Mouse (Mus musculus): ENCODE results near the gene Gzmg. TPM values are rescaled to one million over a fixed set of nuclear protein-coding genes. Genes with fewer than 3 reads are reported as not detected.
"Not testable (repeated sequence)": the region's sequence is repeated elsewhere in the genome, so short reads cannot be mapped to it uniquely, and the experiment has no call there.

Gene Gzmg
- polyA plus RNA-seq (2014; fragmentation: Nextera tagmentation; extraction: Ambion mirVana), result not detected in 2 replicates

GRCm38 (mm10) chr14:56159479-56159878 lies at the start of gene Gzmg:
Gene Gzmg (minus strand): TSS chr14:56159579.
- H3K27ac ChIP-seq (ENCODE audit: low read depth, low read length); H3K4me1 ChIP-seq (ENCODE audit: control insufficient read depth, insufficient read depth, low read length); H3K9ac ChIP-seq (replicated peaks; ENCODE audit: low read depth, low read length); H3K9me3 ChIP-seq (ENCODE audit: control insufficient read depth, low read length); ATAC-seq (ENCODE audit: low read depth); H3K27me3 ChIP-seq (ENCODE audit: control insufficient read depth, insufficient read depth, low read length); H3K4me3 ChIP-seq (ENCODE audit: low read depth, low read length); H3K4me2 ChIP-seq (ENCODE audit: low read depth, low read length); H3K36me3 ChIP-seq (ENCODE audit: control insufficient read depth, insufficient read depth, low read length): not testable (repeated sequence)
- WGBS, result 81% methylated on average over 2 of the region's 2 CpGs

GRCm38 (mm10) chr14:56205613-56206012 lies 46.2 kb upstream of the Gzmg start:
- no peak overlapping the region for H3K27ac ChIP-seq (ENCODE audit: low read depth, low read length)
- no peaks in the 10 kb centered on the region for H3K36me3 ChIP-seq (ENCODE audit: control insufficient read depth, insufficient read depth, low read length)
- no peaks in the 10 kb centered on the region for H3K27me3 ChIP-seq (ENCODE audit: control insufficient read depth, insufficient read depth, low read length)
- 87% methylated on average over 1 of the region's 1 CpGs for WGBS
- no peak overlapping the region for H3K4me2 ChIP-seq (ENCODE audit: low read depth, low read length)
- H3K4me3 ChIP-seq (ENCODE audit: low read depth, low read length), result no peak overlapping the region
- H3K9ac ChIP-seq (replicated peaks; ENCODE audit: low read depth, low read length), result no peak overlapping the region
- no peak for ATAC-seq (ENCODE audit: low read depth)
- H3K4me1 ChIP-seq (ENCODE audit: control insufficient read depth, insufficient read depth, low read length), result no peaks in the 10 kb centered on the region
- no peaks in the 10 kb centered on the region for H3K9me3 ChIP-seq (ENCODE audit: control insufficient read depth, low read length)

- H3K9me3 ChIP-seq (ENCODE audit: control insufficient read depth, low read length); H3K4me1 ChIP-seq (ENCODE audit: control insufficient read depth, insufficient read depth, low read length); H3K9ac ChIP-seq (replicated peaks; ENCODE audit: low read depth, low read length); H3K27ac ChIP-seq (ENCODE audit: low read depth, low read length); H3K4me3 ChIP-seq (ENCODE audit: low read depth, low read length); H3K4me2 ChIP-seq (ENCODE audit: low read depth, low read length); ATAC-seq (ENCODE audit: low read depth); H3K36me3 ChIP-seq (ENCODE audit: control insufficient read depth, insufficient read depth, low read length); H3K27me3 ChIP-seq (ENCODE audit: control insufficient read depth, insufficient read depth, low read length): not testable (repeated sequence)
- 32% methylated on average over 5 of the region's 5 CpGs for WGBS
Observed at GRCm38 (mm10) chr14:56205021-56205420, 45.6 kb upstream of the Gzmg start.

- Histone ChIP-seq H3K36me3 (ENCODE audit: control insufficient read depth, insufficient read depth, low read length) (no peaks in the 10 kb centered on the region), H3K27me3 (ENCODE audit: control insufficient read depth, insufficient read depth, low read length) (no peaks in the 10 kb centered on the region), H3K27ac (ENCODE audit: low read depth, low read length) (no peak overlapping the region), H3K4me2 (ENCODE audit: low read depth, low read length) (no peak overlapping the region), H3K4me3 (ENCODE audit: low read depth, low read length) (no peak overlapping the region), H3K9me3 (ENCODE audit: control insufficient read depth, low read length) (no peaks in the 10 kb centered on the region), H3K9ac (replicated peaks; ENCODE audit: low read depth, low read length) (no peak overlapping the region), H3K4me1 (ENCODE audit: control insufficient read depth, insufficient read depth, low read length) (no peaks in the 10 kb centered on the region)
- no peak for ATAC-seq (ENCODE audit: low read depth)
- WGBS, result 12% methylated on average over 2 of the region's 2 CpGs
Observed at GRCm38 (mm10) chr14:56203975-56204374, 44.6 kb upstream of the Gzmg start.

GRCm38 (mm10) chr14:56186946-56187345 lies 27.6 kb upstream of the Gzmg start:
- Histone ChIP-seq H3K4me3 (ENCODE audit: low read depth, low read length) (no peak overlapping the region), H3K4me1 (ENCODE audit: control insufficient read depth, insufficient read depth, low read length) (no peaks in the 10 kb centered on the region), H3K27ac (ENCODE audit: low read depth, low read length) (no peak overlapping the region), H3K9ac (replicated peaks; ENCODE audit: low read depth, low read length) (no peak overlapping the region), H3K27me3 (ENCODE audit: control insufficient read depth, insufficient read depth, low read length) (no peaks in the 10 kb centered on the region), H3K9me3 (ENCODE audit: control insufficient read depth, low read length) (no peaks in the 10 kb centered on the region), H3K4me2 (ENCODE audit: low read depth, low read length) (no peak overlapping the region), H3K36me3 (ENCODE audit: control insufficient read depth, insufficient read depth, low read length) (no peaks in the 10 kb centered on the region)
- no peak for ATAC-seq (ENCODE audit: low read depth)
- 62% methylated on average over 6 of the region's 6 CpGs for WGBS

GRCm38 (mm10) chr14:56186521-56186920 lies 27.1 kb upstream of the Gzmg start:
- Histone ChIP-seq H3K4me1 (ENCODE audit: control insufficient read depth, insufficient read depth, low read length) (no peaks in the 10 kb centered on the region), H3K27me3 (ENCODE audit: control insufficient read depth, insufficient read depth, low read length) (no peaks in the 10 kb centered on the region), H3K9ac (replicated peaks; ENCODE audit: low read depth, low read length) (no peak overlapping the region), H3K27ac (ENCODE audit: low read depth, low read length) (no peak overlapping the region), H3K36me3 (ENCODE audit: control insufficient read depth, insufficient read depth, low read length) (no peaks in the 10 kb centered on the region), H3K9me3 (ENCODE audit: control insufficient read depth, low read length) (no peaks in the 10 kb centered on the region), H3K4me3 (ENCODE audit: low read depth, low read length) (no peak overlapping the region), H3K4me2 (ENCODE audit: low read depth, low read length) (no peak overlapping the region)
- 88% methylated on average over 5 of the region's 5 CpGs for WGBS
- no peak for ATAC-seq (ENCODE audit: low read depth)

- H3K9ac ChIP-seq (replicated peaks; ENCODE audit: low read depth, low read length); H3K9me3 ChIP-seq (ENCODE audit: control insufficient read depth, low read length): not testable (repeated sequence)
Observed at GRCm38 (mm10) chr14:56177651-56178050, 18.3 kb upstream of the Gzmg start.

GRCm38 (mm10) chr14:56174499-56174898 lies 15.1 kb upstream of the Gzmg start, which contains the start of gene Gzmn:
Gene Gzmn (minus strand): TSS chr14:56174599.
- Histone ChIP-seq H3K9ac (replicated peaks; ENCODE audit: low read depth, low read length) (no peak within 1 kb of the TSS), H3K36me3 (ENCODE audit: control insufficient read depth, insufficient read depth, low read length) (no peaks in the 10 kb centered on the region), H3K4me3 (ENCODE audit: low read depth, low read length) (no peak within 1 kb of the TSS), H3K27me3 (ENCODE audit: control insufficient read depth, insufficient read depth, low read length) (no peaks in the 10 kb centered on the region), H3K9me3 (ENCODE audit: control insufficient read depth, low read length) (no peaks in the 10 kb centered on the region), H3K27ac (ENCODE audit: low read depth, low read length) (no peak within 1 kb of the TSS), H3K4me1 (ENCODE audit: control insufficient read depth, insufficient read depth, low read length) (no peaks in the 10 kb centered on the region), H3K4me2 (ENCODE audit: low read depth, low read length) (no peak within 1 kb of the TSS)
- no peak for ATAC-seq (ENCODE audit: low read depth)
- WGBS, result 93% methylated on average over 5 of the region's 5 CpGs

More at GRCm38 (mm10) chr14:56177651-56178050, 18.3 kb upstream of the Gzmg start:
- ATAC-seq (ENCODE audit: low read depth); H3K4me3 ChIP-seq (ENCODE audit: low read depth, low read length); H3K36me3 ChIP-seq (ENCODE audit: control insufficient read depth, insufficient read depth, low read length); H3K4me2 ChIP-seq (ENCODE audit: low read depth, low read length); H3K27me3 ChIP-seq (ENCODE audit: control insufficient read depth, insufficient read depth, low read length); H3K27ac ChIP-seq (ENCODE audit: low read depth, low read length); H3K4me1 ChIP-seq (ENCODE audit: control insufficient read depth, insufficient read depth, low read length): not testable (repeated sequence)
- WGBS, result 25% methylated on average over 8 of the region's 8 CpGs

GRCm38 (mm10) chr14:56173396-56173795 lies 14.0 kb upstream of the Gzmg start:
- no peaks in the 10 kb centered on the region for H3K4me1 ChIP-seq (ENCODE audit: control insufficient read depth, insufficient read depth, low read length)
- H3K4me3 ChIP-seq (ENCODE audit: low read depth, low read length), result no peak overlapping the region
- no peak overlapping the region for H3K27ac ChIP-seq (ENCODE audit: low read depth, low read length)
- no peaks in the 10 kb centered on the region for H3K36me3 ChIP-seq (ENCODE audit: control insufficient read depth, insufficient read depth, low read length)
- no peak for ATAC-seq (ENCODE audit: low read depth)
- H3K9me3 ChIP-seq (ENCODE audit: control insufficient read depth, low read length), result no peaks in the 10 kb centered on the region
- no peak overlapping the region for H3K9ac ChIP-seq (replicated peaks; ENCODE audit: low read depth, low read length)
- no peak overlapping the region for H3K4me2 ChIP-seq (ENCODE audit: low read depth, low read length)
- no peaks in the 10 kb centered on the region for H3K27me3 ChIP-seq (ENCODE audit: control insufficient read depth, insufficient read depth, low read length)
- 94% methylated on average over 6 of the region's 6 CpGs for WGBS

GRCm38 (mm10) chr14:56172744-56173143 lies 13.4 kb upstream of the Gzmg start:
- no peaks in the 10 kb centered on the region for H3K9me3 ChIP-seq (ENCODE audit: control insufficient read depth, low read length)
- H3K36me3 ChIP-seq (ENCODE audit: control insufficient read depth, insufficient read depth, low read length), result no peaks in the 10 kb centered on the region
- H3K27me3 ChIP-seq (ENCODE audit: control insufficient read depth, insufficient read depth, low read length), result no peaks in the 10 kb centered on the region
- 92% methylated on average over 5 of the region's 5 CpGs for WGBS
- no peak for ATAC-seq (ENCODE audit: low read depth)
- no peak overlapping the region for H3K4me3 ChIP-seq (ENCODE audit: low read depth, low read length)
- H3K27ac ChIP-seq (ENCODE audit: low read depth, low read length), result no peak overlapping the region
- no peaks in the 10 kb centered on the region for H3K4me1 ChIP-seq (ENCODE audit: control insufficient read depth, insufficient read depth, low read length)
- no peak overlapping the region for H3K9ac ChIP-seq (replicated peaks; ENCODE audit: low read depth, low read length)
- H3K4me2 ChIP-seq (ENCODE audit: low read depth, low read length), result no peak overlapping the region
